Mouse (Mus musculus) erythroblast, adult 5-6 weeks (primary cell): ENCODE results near the gene Cmip. TPM values are rescaled to one million over a fixed set of nuclear protein-coding genes. Genes with fewer than 3 reads are reported as not detected.

Source experiments
- ATAC-seq: replicated peaks from 2 replicates; pipeline ENCODE4 v1.8.0; 2016; ENCODE audit warnings: moderate number of reproducible peaks, mild to moderate bottlenecking, moderate TSS enrichment, inconsistent platforms; ENCODE audit not compliant: poor library complexity, low FRiP score, severe bottlenecking
- total RNA-seq, 2 experiments: library from RNA; stranded (forward) in 1 of 2; stranded (reverse) in 1 of 2; fragments of 150-400 nt in 1 of 2; fragments of 200-764, 138-1000 nt in 1 of 2; gene quantifications; 2 replicates each; pipeline versions ENCODE4 v1.2.3 to v1.2.4; 2015 to 2017; ENCODE audit warnings: low replicate concordance in 2 of 2

Cmip gene
- total RNA-seq, 2 experiments from 2014 or later, result 23.0 to 34.8 TPM

DNA sequence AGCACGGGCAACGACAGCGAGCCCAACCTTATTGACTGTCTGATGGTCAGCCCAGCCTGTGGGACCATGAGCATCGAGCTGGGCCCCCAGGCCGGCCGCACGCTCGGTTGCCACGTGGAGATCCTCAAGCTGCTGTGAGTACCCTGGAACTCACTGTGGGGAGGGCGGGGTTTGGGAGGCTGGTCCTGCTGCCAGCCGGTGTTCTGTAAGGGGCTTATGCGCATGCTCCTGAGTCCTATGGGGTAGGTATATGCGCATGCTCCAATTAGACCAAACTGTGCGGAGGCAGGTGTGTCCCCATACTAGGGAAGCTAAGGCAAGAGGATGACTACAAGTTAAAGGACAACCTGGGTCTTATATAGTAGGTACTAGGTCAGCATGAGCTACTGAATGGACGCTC, 179.9 kb downstream of the Cmip start:
- no peak for ATAC-seq

DNA sequence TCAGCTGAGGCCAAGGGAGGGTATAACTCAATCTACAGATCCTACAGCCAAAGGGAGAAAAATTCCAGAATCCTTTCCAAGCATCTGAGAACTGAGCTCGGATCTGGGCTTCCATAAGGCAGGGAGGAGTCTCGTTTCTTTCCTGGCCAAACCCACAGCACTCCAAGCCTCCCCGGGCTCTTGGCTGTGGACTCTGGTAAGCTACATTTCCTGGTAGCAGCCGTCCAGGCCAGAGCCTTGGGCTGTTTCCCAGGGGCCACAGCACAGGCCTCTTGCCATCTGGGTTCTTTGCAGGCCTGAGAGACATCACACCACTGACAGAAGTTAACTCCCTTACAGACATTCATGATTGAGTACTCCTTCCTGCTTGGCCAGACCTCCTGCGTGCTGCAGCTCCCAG, 180.8 kb downstream of the Cmip start:
- no peak for ATAC-seq

DNA sequence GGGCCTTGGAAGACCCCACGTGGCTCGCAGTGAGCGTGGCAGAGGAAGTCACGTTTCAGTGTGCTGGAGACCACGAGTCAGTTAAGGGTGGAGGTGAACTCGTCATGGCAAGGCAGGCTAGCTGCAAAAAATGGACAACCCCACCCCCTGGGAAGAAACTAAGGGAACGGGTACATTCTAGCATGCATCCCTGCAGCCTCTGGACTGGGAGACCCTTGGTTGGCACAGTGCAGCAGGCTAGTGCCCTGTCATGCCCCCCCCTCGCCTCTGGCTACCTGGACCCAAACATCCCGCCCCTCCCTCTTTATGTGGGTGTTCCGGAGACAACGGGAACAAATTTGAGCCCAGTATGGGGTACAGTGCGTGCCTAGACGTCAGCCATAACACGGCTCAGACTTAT, 183.5 kb downstream of the Cmip start:
- no peak for ATAC-seq

DNA sequence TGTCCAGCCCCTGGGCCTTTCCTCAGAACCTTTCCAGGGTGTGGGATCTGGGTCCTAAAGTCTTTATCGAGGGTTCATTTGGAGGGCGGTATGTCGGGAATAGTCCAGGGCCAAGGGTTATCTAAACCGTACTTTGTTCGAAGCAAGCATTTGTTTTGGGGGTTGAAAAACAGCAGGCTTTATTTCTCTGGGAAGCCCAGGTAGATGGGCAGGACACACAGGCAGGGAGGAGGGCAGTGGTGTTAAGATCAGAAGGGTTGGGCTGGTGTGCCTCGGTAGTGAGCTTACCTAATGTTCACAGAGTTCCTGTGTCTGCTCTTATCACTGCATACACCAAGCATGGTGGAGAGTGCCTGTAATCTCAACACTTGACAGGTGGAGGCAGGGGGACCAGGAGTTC, 183.9 kb downstream of the Cmip start:
- no peak for ATAC-seq

DNA sequence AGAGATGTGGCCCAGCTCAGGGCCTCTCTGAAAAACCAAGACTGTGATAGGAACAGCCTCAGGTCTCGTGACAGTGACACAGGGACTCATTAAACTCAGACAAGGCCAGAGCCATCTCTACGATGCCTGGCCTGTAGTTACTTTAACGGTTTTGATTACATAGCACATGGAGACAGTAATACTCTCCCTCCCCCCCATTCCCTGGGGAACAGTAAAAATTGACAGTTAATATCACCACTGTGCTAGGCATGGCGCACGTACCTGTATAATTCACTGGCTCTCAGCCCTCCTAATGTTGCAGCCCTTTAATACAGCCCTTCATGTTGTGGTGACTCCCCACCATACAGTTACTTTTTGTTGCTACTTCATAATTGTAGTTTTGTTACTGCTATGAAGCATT, 188.6 kb downstream of the Cmip start:
- no peak for ATAC-seq

DNA sequence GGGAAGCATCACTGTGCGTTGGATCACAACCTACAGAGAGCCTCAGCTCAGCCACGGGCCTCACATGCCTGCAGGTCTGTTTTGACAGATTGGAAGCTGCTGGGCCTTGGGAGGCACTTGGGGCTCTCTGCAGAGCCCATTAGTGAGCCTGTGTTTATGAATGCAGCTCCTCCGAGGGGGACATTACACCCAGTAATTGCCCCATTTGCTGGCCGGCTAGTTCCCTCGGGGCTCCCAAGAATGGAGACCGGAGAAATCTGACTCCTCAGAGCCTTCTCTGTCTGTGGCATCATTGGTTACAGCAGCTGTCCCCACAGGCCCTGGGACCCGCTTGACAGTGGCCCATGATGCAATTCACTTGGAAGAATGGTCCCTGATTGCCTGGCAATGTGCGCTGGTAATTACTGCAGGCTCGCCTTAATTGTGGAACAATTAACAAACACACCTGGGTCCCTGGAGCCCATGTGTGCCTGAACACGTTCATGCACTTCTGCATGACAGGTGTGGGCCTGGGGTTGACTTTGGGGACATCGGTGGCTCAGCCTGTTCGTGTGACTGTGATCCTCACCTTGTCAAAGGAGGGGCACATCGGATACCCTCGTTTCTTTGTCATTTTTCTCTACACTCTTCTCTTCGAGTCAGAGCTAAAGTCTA, 189.6 kb downstream of the Cmip start:
- no peak for ATAC-seq

DNA sequence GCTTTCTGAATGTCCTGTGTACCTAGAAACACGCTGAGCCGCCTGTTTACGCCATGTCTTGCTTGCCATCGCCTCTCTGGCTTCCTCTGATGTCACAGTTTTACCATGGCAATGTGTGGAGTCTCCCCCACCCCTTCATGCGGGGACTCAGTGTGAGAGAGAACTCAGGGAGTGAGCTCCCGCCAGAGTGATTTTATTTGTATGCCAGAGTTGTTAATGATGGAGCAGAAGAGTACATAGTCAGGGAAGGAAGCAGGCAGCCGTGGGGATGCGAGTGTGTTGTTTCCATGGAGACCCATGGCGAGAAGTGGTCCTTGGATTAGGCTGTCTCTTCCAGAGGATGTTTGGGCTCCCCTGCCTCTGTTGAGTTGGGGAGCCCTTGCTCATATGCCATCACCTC, 194.2 kb downstream of the Cmip start:
- no peak for ATAC-seq

DNA sequence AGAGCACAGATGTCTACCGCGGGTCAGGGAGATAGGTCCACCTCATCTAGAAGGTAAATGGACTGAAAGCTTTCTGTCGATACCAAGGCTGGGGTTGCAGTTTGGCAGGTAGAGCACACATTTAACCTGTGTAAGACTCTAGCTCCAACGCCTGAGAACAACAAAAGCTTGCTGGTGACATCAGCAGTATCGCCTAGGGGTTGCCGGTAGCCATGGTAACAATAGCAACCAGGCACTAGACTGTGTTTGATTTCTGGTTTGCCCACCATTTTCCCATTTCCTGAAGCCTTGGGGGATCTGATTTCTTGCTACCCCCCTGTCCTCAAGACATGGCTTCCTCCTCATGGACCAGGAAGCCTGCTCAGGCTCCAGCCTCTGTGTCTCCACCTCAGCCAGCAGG, 197.1 kb downstream of the Cmip start:
- ATAC-seq, result no peak

DNA sequence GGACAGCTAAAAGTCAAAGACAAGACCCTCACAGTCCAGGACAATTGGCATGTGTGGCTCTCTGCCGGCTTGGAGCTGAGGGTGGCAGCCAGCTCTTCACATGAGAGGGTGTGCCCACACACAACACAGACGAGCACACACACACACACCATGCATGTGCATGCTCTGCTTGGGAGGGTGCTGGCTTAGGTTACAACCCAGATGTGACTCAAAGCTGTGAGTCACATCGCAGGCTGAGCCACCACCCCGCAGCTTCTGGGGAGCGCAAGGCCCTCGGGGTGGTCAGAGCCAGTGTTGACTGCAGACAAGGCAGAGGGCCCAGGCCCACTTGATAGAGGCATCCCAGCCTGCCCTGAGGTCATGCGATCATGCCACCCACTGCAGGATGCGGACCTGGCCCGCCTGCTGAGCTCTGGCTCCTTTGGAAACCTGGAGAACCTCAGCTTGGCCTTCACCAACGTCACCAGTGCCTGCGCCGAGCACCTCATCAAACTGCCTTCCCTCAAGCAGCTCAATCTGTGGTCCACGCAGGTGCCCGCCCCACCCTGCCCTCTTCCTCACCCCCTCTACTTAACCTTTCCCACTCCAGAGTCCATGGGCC, 197.8 kb downstream of the Cmip start:
- ATAC-seq, result no peak

DNA sequence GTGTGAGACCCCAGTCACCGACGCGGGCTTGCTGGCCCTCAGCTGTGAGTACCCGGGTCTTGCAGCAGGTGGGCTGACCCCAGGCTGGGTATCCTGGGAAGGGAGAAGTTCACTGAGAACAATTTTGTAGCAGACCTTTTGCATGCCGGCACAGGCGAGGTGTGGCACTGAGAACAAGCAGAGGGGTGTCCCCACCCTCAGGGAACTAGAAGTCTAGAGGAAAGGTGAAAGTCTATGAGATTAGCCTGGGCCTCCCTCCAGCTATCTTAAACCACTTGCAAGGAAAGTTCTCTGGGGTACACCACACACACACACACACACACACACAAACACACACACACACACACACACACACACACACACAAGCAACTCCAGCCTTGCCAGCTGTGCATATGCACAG, 198.8 kb downstream of the Cmip start:
- ATAC-seq, result no peak

DNA sequence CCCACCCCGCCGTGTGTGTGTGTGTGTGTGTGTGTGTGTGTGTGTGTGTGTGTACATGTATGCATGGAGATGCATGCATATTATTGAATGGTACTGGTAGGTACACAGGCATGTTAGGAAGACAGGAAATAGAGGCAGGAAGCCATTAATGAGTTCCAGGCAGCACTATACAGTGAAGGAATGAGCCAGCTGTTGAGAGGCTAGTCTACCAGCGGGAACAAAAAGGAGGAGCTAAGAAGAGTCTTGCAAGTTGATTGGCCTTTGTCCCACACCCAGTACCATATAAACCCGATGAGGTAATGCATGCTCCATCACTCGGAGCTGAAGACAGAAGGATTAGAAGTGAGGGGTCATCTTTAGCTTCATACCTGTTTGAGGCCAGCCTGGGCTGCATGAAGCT, 201.6 kb downstream of the Cmip start:
- no peak for ATAC-seq

DNA sequence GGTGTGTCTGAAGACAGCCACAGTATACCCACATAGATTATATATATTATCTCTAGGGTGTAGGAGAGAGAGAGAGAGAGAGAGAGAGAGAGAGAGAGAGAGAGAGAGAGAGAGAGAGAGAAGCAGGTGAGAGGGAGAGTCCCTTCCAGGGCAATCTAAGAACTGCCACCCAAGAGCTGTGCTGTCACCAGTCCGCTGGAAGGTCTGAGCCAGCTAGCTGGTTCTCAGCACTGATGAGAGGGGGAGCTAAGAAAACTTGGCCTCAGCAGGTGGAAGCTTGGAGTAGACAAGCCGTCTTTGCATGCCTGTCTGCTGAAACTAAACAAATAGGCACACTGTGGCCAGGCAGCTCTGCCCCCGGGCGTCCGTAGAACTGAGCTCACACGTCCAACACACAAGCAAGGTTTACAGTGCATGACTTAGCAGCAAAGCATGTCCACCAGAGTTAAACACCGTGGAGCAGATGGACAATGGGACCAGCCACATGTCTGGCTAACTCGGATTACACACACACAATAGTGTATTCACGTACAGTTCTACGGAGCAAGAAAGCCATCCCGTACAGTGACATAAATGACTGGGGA, 205.9 kb downstream of the Cmip start:
- ATAC-seq, result no peak

DNA sequence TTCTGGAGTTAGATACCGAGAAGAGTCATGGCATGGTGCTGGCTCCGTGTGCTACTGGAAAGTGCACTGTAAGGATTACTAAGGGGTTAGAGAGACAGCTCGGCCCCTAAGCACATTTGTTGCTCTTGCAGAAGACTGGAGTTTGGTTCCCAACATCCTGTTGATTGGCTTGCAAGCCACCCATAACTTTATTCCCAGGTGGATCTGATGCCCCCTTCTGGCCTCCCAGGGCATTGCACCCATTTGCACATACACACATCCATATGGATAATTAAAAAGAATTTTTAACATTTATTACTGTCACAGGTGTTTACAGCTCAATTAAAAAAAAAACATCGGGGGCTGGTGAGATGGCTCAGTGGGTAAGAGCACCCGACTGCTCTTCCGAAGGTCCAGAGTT, 207.7 kb downstream of the Cmip start:
- no peak for ATAC-seq

DNA sequence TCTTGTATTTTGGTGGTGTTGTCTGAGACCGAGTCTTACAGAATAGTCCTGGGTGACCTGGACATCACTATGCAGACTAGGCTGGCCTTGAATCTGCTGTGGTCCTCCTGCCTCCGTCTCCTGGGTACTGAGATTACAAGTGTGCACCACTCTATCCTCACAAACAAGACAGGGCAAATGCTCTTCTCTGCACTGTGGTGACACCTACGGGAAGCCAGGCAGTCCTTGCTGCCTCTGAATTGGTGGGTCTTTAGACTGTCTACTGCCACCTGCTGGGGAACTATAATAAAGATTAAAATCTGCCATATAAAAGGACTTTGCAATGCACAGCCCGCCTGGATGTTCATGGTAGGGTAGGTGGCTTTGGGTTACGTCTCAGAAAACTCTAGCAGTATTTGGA, 208.4 kb downstream of the Cmip start:
- ATAC-seq, result peak; percentile 79

DNA sequence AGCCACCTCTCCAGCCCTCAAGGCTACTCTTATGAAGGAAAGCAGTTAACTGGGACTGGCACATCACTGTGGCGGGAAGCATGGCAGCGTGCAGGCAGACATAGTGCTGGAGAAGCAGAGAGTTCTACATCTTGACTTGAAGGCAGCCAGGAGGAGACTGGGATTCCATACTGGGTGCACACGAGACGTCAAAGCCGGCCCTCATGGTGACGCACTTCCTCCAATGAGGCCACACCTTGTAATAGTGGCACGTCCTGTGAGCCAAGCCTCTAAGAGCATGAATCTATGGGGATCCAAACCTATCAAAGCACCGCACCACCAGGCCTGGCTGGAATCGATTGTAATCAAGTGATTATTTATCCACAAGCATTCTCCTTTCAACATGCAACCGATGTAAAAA, 210.6 kb downstream of the Cmip start:
- ATAC-seq, result no peak

DNA sequence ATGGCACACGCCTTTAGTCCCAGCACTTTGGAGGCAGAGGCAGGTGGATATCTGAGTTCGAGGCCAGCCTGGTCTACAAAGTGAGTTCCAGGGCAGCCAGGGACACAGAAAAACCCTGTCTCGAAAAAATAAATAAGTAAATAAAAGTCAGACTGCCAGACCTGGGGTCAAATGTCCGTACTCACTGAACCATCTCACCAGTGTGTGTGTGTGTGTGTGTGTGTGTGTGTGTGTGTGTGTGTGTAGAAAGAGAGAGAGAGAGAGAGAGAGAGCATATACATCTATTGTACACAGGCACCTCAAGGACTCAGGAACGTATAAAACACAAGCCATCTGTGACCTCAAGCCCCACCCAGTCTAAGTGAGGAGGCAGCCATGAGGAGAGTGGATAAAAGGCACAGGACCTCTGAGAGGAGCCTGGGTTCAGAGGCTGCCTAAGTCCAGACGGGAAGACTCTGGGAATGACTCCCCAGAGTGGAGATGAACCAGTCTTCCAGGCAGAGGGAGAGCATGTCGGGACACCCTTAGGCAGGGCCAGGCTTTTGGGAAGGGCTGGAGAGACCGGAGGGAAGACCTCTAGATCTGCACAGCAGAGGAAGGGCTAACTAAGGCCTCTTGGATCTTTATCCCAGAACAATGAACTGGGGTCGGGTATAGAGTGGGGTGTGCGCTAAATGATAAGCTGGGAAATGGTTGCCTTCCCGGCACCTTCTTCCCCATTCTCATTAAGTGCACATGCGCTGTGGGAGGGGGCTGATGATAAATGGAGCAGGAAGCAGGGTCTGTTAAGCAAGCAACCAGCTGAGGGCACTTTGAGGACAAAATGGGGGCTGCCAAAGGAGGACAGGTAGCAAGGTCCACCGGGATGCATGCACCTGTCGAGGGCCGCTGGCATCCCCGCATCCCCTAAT, 212.8 kb downstream of the Cmip start:
- ATAC-seq, result no peak

DNA sequence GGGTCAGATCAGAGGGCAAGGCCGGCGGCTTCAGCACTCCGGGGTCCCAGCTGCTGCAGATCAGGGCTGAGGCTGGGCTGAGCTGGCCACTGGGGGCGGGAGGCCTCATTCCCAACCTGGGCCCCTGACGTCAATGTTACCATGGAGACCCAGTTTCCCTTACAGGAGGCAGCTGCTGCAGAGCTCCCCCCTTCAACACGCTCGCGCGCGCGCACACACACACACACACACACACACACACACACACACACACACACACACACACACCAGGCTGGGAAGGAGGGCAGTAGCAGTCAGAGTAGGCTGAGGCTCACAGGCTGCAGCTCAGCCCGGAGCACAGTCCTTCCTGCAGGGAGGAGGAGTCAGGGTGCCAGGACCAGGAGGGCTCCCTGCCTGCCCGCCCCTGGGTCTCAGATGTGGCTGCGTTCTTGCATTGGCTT, 213.5 kb downstream of the Cmip start:
- no peak for ATAC-seq

DNA sequence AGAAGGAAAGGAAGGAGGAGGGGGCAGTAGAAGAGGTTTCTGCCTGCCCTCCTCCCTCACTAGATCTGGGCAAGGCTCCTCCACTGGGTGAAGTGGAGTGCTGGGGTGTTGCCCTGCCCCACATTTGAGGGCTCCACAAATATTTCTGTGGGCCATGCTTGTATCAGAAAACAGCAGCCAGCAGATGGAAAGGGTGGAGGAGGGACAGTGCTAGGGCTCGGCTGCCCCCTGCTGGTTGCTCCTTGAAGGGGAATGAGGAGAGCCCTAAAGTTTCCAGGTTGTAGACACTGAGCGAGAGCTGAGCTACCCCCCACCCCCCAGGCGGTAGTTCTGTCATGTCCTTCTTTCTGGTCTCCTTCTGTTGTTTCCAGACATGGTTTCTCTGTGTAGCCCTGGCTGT, 214.3 kb downstream of the Cmip start:
- ATAC-seq, result peak; percentile 84

DNA sequence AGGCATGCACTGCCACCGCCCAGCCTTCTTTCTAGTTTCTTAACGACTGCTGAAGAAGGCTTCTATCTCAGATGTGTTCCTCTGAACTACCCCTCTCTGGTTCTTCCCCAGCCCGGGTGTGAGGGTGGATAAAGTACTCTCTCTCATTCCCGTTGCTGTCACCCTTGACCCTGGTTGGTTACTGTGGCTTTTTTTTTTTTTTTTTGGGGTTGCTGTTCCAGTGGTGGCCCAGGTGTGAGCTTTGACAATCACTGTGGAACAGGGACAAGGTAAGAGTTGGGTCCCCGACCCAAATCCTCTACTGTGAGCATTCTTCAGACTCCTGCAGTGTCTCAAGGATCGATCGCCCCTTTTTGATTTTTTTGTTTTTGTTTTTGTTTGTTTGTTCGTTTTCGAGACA, 214.8 kb downstream of the Cmip start:
- ATAC-seq, result no peak

DNA sequence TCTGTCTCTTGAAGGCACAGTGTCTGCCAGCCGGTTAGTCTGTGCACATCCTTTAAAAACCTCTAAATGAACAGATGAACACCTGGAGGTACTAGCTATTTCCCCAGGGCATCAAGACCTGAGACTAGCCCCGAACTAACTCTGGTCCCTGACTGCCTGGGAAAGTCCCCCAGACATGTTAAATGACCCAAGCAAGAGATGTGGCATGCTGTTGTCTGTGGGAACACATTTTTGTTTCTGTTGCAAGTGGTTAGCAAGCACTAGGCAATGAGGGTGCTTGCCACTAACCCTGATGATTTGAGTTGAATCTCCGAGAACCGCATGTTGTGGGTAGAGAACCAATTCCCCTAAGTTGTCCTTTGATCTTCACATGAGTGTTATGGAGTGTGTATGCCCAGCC, 215.5 kb downstream of the Cmip start:
- no peak for ATAC-seq

DNA sequence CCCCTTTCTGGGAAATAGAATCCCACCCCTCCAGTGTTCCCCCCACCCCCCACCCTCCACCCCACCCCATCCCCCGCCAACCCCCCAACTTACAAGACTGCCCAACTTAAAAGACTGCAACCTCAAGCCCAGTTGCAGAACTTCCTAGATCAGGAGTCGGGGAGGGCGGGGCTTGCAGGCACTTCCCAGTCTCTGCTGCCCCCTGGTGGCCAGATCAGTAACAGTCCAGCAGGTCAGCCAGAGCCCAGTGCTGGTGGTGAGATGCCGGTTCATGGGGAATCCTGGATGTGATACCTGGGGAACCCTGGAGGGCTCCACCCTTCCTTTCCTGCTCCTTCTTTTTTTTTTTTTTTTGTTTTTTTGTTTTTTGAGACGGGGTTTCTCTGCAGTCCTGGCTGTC, 218.1 kb downstream of the Cmip start:
- peak; percentile 91 for ATAC-seq
